Mouse (Mus musculus) embryonic fibroblast, embryonic 13.5 days (primary cell): ENCODE measurements at regions not wholly inside any gene's neighbourhood (a gene's known extent, or its start where the extent isn't known, plus 50 kb on each side); places are given as distances from the start of the nearest gene placed in this dataset.

Experiments
- CTCF ChIP-seq: IDR thresholded peaks from 2 replicates; pipeline ENCODE4 v1.5.1; 2011; ENCODE audit warnings: mild to moderate bottlenecking, control low read depth, low read length, moderate library complexity, borderline replicate concordance; ENCODE audit not compliant: insufficient read depth
- POLR2A ChIP-seq: IDR thresholded peaks from 2 replicates; pipeline ENCODE4 v1.6.1; 2011; ENCODE audit warnings: low read depth, mild to moderate bottlenecking, control low read depth, low read length, moderate library complexity

- no peak for TF ChIP-seq CTCF
- no peak for TF ChIP-seq POLR2A
Measured at GRCm38 (mm10) chr8:92275755-92276154, 81.7 kb upstream of the Irx5 start.
